Mouse (Mus musculus): Measurements from ENCODE around the gene Olfr855. TPM values are rescaled to one million over a fixed set of nuclear protein-coding genes. Genes with fewer than 3 reads are reported as not detected.

The Olfr855 gene
- not detected in 2 replicates for polyA plus RNA-seq (2015; fragmentation: Nextera tagmentation; extraction: Ambion mirVana)

DNA sequence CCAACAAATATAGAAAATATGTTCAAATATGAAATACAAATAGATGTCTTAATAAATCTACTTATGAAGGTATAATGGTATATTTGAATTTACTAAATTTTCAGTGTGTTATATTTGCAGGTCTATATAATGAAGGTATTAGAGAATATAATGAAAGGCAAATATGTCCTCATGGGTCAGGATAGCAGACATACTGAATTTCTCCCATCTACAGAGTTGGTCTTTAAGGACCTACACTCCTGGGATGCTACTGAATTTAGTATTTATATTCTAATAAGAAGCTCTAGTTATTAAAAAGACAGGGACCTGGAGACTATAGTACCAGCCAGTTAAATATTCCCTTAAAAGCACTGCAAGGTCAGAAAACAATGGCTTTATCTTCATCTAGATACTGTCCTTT is at the start of gene Olfr855:
Gene Olfr855, plus strand, starts transcription at position 301 of the 400 bp plus-strand sequence.
- no peak within 1 kb of the TSS for H3K9ac ChIP-seq (replicated peaks)
- ATAC-seq (ENCODE audit: low FRiP score) = no peak
- H3K4me1 ChIP-seq = no peaks in the 10 kb centered on the region
- no peaks in the 10 kb centered on the region for H3K9me3 ChIP-seq (replicated peaks)
- no peak within 1 kb of the TSS for H3K4me3 ChIP-seq (replicated peaks)
- no peak within 1 kb of the TSS for H3K27ac ChIP-seq (replicated peaks)
- no peaks in the 10 kb centered on the region for H3K36me3 ChIP-seq
- no peaks in the 10 kb centered on the region for H3K27me3 ChIP-seq (replicated peaks)
- no peak within 1 kb of the TSS for H3K4me2 ChIP-seq

DNA sequence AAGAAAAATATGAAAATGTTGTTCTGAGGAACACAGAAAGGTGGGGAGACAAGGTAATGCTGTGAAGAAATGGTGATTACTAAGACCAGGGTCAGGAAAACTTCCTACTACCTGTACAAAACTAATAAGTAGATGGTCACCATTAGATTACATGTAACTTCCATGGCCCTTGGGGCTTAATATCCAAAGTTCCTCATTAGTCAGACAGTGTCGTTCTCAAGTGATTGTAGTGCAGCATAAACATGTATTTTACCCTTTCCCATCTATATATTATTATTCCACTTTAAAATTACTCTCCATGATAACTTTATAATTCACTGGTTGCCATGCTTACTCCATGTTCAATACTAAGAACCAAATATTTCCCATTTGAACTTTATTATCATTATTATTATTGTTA is 41.4 kb upstream of the Olfr855 start, which contains the start of gene Olfr853:
Gene Olfr853, minus strand, starts transcription at position 101 of the 400 bp plus-strand sequence.
- no peaks in the 10 kb centered on the region for H3K36me3 ChIP-seq
- no peak for ATAC-seq (ENCODE audit: low FRiP score)

DNA sequence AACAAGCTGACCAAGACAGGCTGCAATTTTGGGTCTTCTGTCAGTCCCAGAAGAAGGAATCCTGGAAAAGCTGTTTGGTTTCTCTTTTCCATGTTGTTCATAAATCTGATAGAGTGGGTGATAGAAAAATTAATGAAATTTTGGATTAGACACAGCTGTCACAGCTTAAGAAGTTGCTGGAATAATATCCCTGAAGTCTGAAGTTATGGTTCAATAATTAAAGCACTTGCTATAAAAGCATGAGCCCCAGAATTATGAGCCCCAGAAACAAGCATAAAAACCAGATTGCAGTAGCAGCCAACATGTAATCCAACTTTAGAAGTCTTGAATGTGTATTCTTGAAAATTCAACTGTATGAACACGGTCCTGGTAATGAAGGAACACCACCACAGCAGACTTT is 15.1 kb upstream of the Olfr855 start, which contains the start of gene Olfr854:
Gene Olfr854, minus strand, starts transcription at position 101 of the 400 bp plus-strand sequence.
- 83% methylated on average over 1 of the region's 1 CpGs for WGBS
- no peaks in the 10 kb centered on the region for H3K9me3 ChIP-seq (replicated peaks)
- ATAC-seq (ENCODE audit: low FRiP score) = no peak
- no peaks in the 10 kb centered on the region for H3K4me1 ChIP-seq
- no peak within 1 kb of the TSS for H3K9ac ChIP-seq (replicated peaks)
- no peak within 1 kb of the TSS for H3K4me2 ChIP-seq
- H3K27me3 ChIP-seq (replicated peaks) = no peaks in the 10 kb centered on the region
- no peak within 1 kb of the TSS for H3K27ac ChIP-seq (replicated peaks)
- H3K4me3 ChIP-seq (replicated peaks) = no peak within 1 kb of the TSS
- no peaks in the 10 kb centered on the region for H3K36me3 ChIP-seq

More for the DNA sequence above, 41.4 kb upstream of the Olfr855 start, which contains the start of gene Olfr853:
- 77% methylated on average over 1 of the region's 1 CpGs for WGBS
- Histone ChIP-seq H3K27ac (replicated peaks) (no peak within 1 kb of the TSS), H3K4me3 (replicated peaks) (no peak within 1 kb of the TSS), H3K4me1 (no peaks in the 10 kb centered on the region), H3K4me2 (no peak within 1 kb of the TSS), H3K27me3 (replicated peaks) (no peaks in the 10 kb centered on the region), H3K9me3 (replicated peaks) (0 out of 2 replicates have a peak, but pooled peaks cover 5% of the 10 kb centered on the region), H3K9ac (replicated peaks) (no peak within 1 kb of the TSS)

DNA sequence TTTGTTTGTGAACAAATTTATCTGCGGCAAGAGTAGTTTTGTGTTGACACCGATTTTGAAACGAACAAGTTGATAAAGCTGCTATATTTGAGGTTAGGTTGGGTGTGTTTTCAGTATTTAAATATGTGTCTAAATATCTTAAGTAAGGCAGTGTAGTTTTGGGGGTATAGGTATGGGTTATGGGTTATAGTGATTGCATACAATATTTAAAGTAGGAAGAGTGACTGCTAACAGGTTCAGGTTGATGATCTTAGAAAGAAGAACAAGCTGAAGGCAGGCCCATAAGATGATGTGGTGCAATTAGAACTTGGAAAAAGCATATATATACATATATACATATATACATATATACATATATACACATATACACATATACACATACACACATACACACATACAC is 38.9 kb downstream of the Olfr855 start:
- peak overlapping the region; percentile 60 for H3K4me3 ChIP-seq (replicated peaks)
- ATAC-seq (ENCODE audit: low FRiP score) = peak; percentile 23
- no peaks in the 10 kb centered on the region for H3K27me3 ChIP-seq (replicated peaks)
- H3K27ac ChIP-seq (replicated peaks) = no peak overlapping the region
- 100% methylated on average over 3 of the region's 3 CpGs for WGBS
- H3K4me1 ChIP-seq = no peaks in the 10 kb centered on the region
- 0 out of 2 replicates have a peak overlapping the region, but pooled peaks have one; percentile 29 for H3K4me2 ChIP-seq
- H3K9me3 ChIP-seq (replicated peaks) = no peaks in the 10 kb centered on the region
- H3K9ac ChIP-seq (replicated peaks) = no peak overlapping the region
- H3K36me3 ChIP-seq = peaks cover 10% of the 10 kb centered on the region

DNA sequence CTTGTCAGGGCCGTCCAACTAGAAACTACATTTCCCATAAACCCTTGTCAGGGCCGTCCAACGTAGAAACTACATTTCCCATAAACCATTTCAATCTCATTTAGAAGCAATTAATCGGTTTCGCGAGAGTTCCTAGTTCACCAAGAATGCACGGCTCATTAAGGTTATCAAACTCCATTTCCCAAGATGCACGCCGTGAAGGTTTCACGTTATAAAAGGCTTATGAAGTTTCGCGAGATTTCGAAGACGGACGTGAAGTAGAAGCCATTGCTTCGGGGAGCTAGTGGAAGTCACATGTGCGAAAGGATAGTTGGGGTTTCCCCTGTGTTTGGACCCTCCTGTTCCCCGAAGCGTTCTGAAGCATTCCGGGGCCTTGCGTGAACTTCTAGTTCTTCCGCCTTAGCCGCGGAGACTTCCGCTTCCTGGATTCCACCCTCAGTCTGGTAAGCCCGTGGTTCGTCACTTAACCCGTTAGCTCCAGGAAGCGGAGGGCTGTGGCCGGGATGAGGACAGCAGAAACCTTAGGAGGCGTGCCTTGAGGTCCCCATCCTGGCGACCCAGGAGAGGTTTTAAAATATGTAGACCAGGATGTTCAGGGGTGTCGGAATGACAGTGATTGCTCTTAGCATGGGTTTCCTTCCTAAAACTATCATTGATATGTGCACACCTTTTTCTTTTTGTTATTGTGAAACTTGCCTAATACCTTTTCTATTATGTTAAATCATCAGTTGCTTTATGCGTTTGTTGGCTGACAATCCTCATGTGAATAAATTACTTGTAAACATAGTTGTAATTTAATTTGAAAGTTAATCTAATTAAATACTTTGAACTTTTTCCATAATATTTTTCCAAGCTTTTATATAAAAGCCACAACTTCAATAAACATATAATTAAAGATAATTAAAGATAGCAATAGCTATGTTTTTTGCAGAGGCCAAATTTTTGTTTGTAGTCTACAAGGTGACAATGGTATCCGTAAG is 39.7 kb downstream of the Olfr855 start, which contains the start of gene Zfp317:
Gene Zfp317, plus strand, starts transcription at position 260 of the 980 bp plus-strand sequence.
- Histone ChIP-seq H3K36me3 (peaks cover 12% of the 10 kb centered on the region), H3K9ac (replicated peaks) (peak within 1 kb of the TSS; percentile 55), H3K4me1 (no peaks in the 10 kb centered on the region), H3K4me2 (peak within 1 kb of the TSS; percentile 53), H3K27ac (replicated peaks) (peak within 1 kb of the TSS; percentile 82), H3K9me3 (replicated peaks) (no peaks in the 10 kb centered on the region), H3K4me3 (replicated peaks) (peak within 1 kb of the TSS; percentile 60), H3K27me3 (replicated peaks) (no peaks in the 10 kb centered on the region)
- WGBS = 2% methylated on average over 35 of the region's 35 CpGs
- peak; percentile 98 for ATAC-seq (ENCODE audit: low FRiP score)

DNA sequence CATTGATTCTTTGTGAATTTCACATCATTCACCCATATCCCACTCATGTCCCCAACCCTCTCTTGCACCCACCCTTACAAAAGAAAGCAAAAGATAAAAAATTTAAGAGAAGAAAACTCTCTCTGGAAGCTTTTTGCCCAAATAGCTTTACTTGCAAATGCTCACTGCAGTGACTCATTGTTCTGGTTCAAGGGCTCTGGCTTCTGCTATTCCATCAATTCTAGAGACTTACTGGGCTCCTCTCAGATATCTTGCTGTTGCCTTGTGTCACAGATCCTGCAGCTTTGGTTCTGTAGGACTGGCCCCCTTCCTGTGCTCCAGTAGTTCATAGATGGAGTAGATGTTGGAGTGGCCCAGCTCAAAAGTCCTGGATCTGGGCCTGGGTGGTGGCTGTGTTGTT is 47.2 kb downstream of the Olfr855 start:
- Histone ChIP-seq H3K4me3 (replicated peaks) (no peak overlapping the region), H3K36me3 (peaks cover 29% of the 10 kb centered on the region), H3K9me3 (replicated peaks) (no peaks in the 10 kb centered on the region), H3K4me1 (no peaks in the 10 kb centered on the region), H3K9ac (replicated peaks) (no peak overlapping the region), H3K4me2 (no peak overlapping the region), H3K27me3 (replicated peaks) (no peaks in the 10 kb centered on the region), H3K27ac (replicated peaks) (no peak overlapping the region)
- ATAC-seq (ENCODE audit: low FRiP score) = no peak

Other genes starting within 250 kb of the Olfr855 start
- gene Olfr845, start 246.2 kb upstream of the Olfr855 start, polyA plus RNA-seq (2015; fragmentation: Nextera tagmentation; extraction: Ambion mirVana) = not detected in 2 replicates
- gene Olfr846, start 218.6 kb upstream of the Olfr855 start, polyA plus RNA-seq (2015; fragmentation: Nextera tagmentation; extraction: Ambion mirVana) = not detected in 2 replicates
- gene Olfr847, start 203.9 kb upstream of the Olfr855 start, polyA plus RNA-seq (2015; fragmentation: Nextera tagmentation; extraction: Ambion mirVana) = not detected in 2 replicates
- not detected in 2 replicates for gene Olfr849, start 142.4 kb upstream of the Olfr855 start, polyA plus RNA-seq (2015; fragmentation: Nextera tagmentation; extraction: Ambion mirVana)
- not detected in 2 replicates for gene Olfr850, start 104.4 kb upstream of the Olfr855 start, polyA plus RNA-seq (2015; fragmentation: Nextera tagmentation; extraction: Ambion mirVana)
- not detected in 2 replicates for gene Olfr851, start 89.3 kb upstream of the Olfr855 start, polyA plus RNA-seq (2015; fragmentation: Nextera tagmentation; extraction: Ambion mirVana)
- gene Olfr853, start 41.5 kb upstream of the Olfr855 start, polyA plus RNA-seq (2015; fragmentation: Nextera tagmentation; extraction: Ambion mirVana) = not detected in 2 replicates
- not detected in 2 replicates for gene Olfr854, start 15.2 kb upstream of the Olfr855 start, polyA plus RNA-seq (2015; fragmentation: Nextera tagmentation; extraction: Ambion mirVana)
- gene Zfp317, start 39.5 kb downstream of the Olfr855 start, polyA plus RNA-seq (2015; fragmentation: Nextera tagmentation; extraction: Ambion mirVana) = 27.5 and 29.2 TPM in 2 replicates
- not detected in 2 replicates for gene Olfr857, start 126.8 kb downstream of the Olfr855 start, polyA plus RNA-seq (2015; fragmentation: Nextera tagmentation; extraction: Ambion mirVana)
- gene Olfr58, start 197.7 kb downstream of the Olfr855 start, polyA plus RNA-seq (2015; fragmentation: Nextera tagmentation; extraction: Ambion mirVana) = not detected in 2 replicates
- not detected in 2 replicates for gene Olfr859, start 222.3 kb downstream of the Olfr855 start, polyA plus RNA-seq (2015; fragmentation: Nextera tagmentation; extraction: Ambion mirVana)

All from neural tube, embryonic 15.5 days (tissue).